Mouse (Mus musculus) liver (tissue): Measurements from ENCODE around the gene Dtnbp1.

Experiments
- DNase-seq: peaks from one replicate; pipeline ENCODE4 v3.0.0-alpha.2; 2020; ENCODE audit warnings: mixed read lengths

The Dtnbp1 gene

GRCm38 (mm10) chr13:45000836-45001227 lies 1.1 kb downstream of the Dtnbp1 start:
- DNase-seq, result peak; percentile 45

GRCm38 (mm10) chr13:44999211-44999610 lies 2.7 kb downstream of the Dtnbp1 start:
- DNase-seq, result no peak

GRCm38 (mm10) chr13:44996339-44996738 lies 5.6 kb downstream of the Dtnbp1 start:
- DNase-seq, result no peak

- DNase-seq, result no peak
Observed at GRCm38 (mm10) chr13:44992550-44993205, 9.3 kb downstream of the Dtnbp1 start.

GRCm38 (mm10) chr13:44991936-44992335 lies 10.0 kb downstream of the Dtnbp1 start:
- no peak for DNase-seq

GRCm38 (mm10) chr13:44990073-44990682 lies 11.8 kb downstream of the Dtnbp1 start:
- no peak for DNase-seq

GRCm38 (mm10) chr13:44986352-44986751 lies 15.6 kb downstream of the Dtnbp1 start:
- no peak for DNase-seq

GRCm38 (mm10) chr13:44985321-44985720 lies 16.6 kb downstream of the Dtnbp1 start:
- DNase-seq, result no peak

- DNase-seq, result no peak
Observed at GRCm38 (mm10) chr13:44983635-44984401, 18.1 kb downstream of the Dtnbp1 start.

- DNase-seq, result peak; percentile 17
Observed at GRCm38 (mm10) chr13:44982799-44983198, 19.1 kb downstream of the Dtnbp1 start.

- DNase-seq, result no peak
Observed at GRCm38 (mm10) chr13:44979433-44979832, 22.5 kb downstream of the Dtnbp1 start.

GRCm38 (mm10) chr13:44977483-44978141 lies 24.3 kb downstream of the Dtnbp1 start:
- DNase-seq, result no peak

- no peak for DNase-seq
Observed at GRCm38 (mm10) chr13:44977059-44977458, 24.9 kb downstream of the Dtnbp1 start.

GRCm38 (mm10) chr13:44960542-44961291 lies 41.2 kb downstream of the Dtnbp1 start:
- no peak for DNase-seq

GRCm38 (mm10) chr13:44957049-44957448 lies 44.9 kb downstream of the Dtnbp1 start:
- no peak for DNase-seq

GRCm38 (mm10) chr13:44955781-44956180 lies 46.2 kb downstream of the Dtnbp1 start:
- DNase-seq, result no peak

- no peak for DNase-seq
Observed at GRCm38 (mm10) chr13:44954232-44954568, 47.7 kb downstream of the Dtnbp1 start.

- DNase-seq, result no peak
Observed at GRCm38 (mm10) chr13:44953546-44954231, 48.3 kb downstream of the Dtnbp1 start.

GRCm38 (mm10) chr13:44952393-44953086 lies 49.4 kb downstream of the Dtnbp1 start:
- DNase-seq, result peak; percentile 21

GRCm38 (mm10) chr13:44948320-44949250 lies 53.4 kb downstream of the Dtnbp1 start:
- DNase-seq, result no peak
